Mouse (Mus musculus) heart, embryonic 12.5 days (tissue): Measurements from ENCODE around the gene Bcam. TPM values are rescaled to one million over a fixed set of nuclear protein-coding genes. Genes with fewer than 3 reads are reported as not detected.
"Not testable (repeated sequence)": the region's sequence is repeated elsewhere in the genome, so short reads cannot be mapped to it uniquely, and the experiment has no call there.

ENCODE experiments used
- ATAC-seq: fragments of 200-750 bp; cut with Nextera tagmentation; 2 replicates; pipeline ENCODE4 v1.8.0; 2017; ENCODE audit warnings: moderate TSS enrichment, moderate library complexity; ENCODE audit not compliant: insufficient number of reproducible peaks, low FRiP score
- H3K27ac ChIP-seq: fragments of 300-500 bp; sonication (generic); 2 replicates; pipeline ENCODE4 v1.5.1; 2016; ENCODE audit warnings: mild to moderate bottlenecking, moderate library complexity; ENCODE audit not compliant: poor library complexity, severe bottlenecking
- H3K27me3 ChIP-seq: fragments of 300-500 bp; sonication (generic); replicated peaks from 2 replicates; pipeline ENCODE4 v1.6.1; 2016; ENCODE audit warnings: mild to moderate bottlenecking, moderate library complexity
- H3K36me3 ChIP-seq: fragments of 300-500 bp; sonication (generic); 2 replicates; pipeline ENCODE4 v1.6.1; 2016; ENCODE audit warnings: mild to moderate bottlenecking, moderate library complexity
- H3K4me1 ChIP-seq: fragments of 300-500 bp; sonication (generic); replicated peaks from 2 replicates; pipeline ENCODE4 v1.6.1; 2016; ENCODE audit warnings: mild to moderate bottlenecking
- H3K4me2 ChIP-seq: fragments of 300-500 bp; sonication (generic); 2 replicates; pipeline ENCODE4 v1.6.1; 2016; ENCODE audit warnings: mild to moderate bottlenecking, moderate library complexity
- H3K4me3 ChIP-seq: fragments of 300-500 bp; sonication (generic); 2 replicates; pipeline ENCODE4 v1.5.1; 2016; ENCODE audit warnings: mild to moderate bottlenecking
- H3K9ac ChIP-seq: fragments of 300-500 bp; sonication (generic); 2 replicates; pipeline ENCODE4 v1.6.1; 2016; ENCODE audit warnings: mild to moderate bottlenecking, moderate library complexity
- H3K9me3 ChIP-seq: fragments of 300-500 bp; sonication (generic); replicated peaks from 2 replicates; pipeline ENCODE4 v1.6.1; 2016; ENCODE audit warnings: mild to moderate bottlenecking, moderate library complexity
- WGBS: fragments of 180-500 bp; shearing (Covaris S2); methylation state at CpG from one replicate; pipeline ENCODE4 v1.1.7; 2016; 5-methylcytosine and 5-hydroxymethylcytosine counted together
- polyA plus RNA-seq: library from polyadenylated mRNA; unstranded; fragments of >200 nt; fragmentation: Nextera tagmentation; extraction: Ambion mirVana; gene quantifications from 2 replicates; pipeline ENCODE4 v1.2.1, GENCODE M21; 2016

Bcam gene
- polyA plus RNA-seq, 1 experiment from 2014 or later = 232 TPM

GRCm38 (mm10) chr7:19806356-19806969 is 35.6 kb upstream of the Bcam start:
- no peaks in the 10 kb centered on the region for H3K36me3 ChIP-seq
- H3K4me3 ChIP-seq = no peak overlapping the region
- ATAC-seq = no peak
- H3K4me1 ChIP-seq = peaks cover 19% of the 10 kb centered on the region
- H3K9ac ChIP-seq = no peak overlapping the region
- no peak overlapping the region for H3K27ac ChIP-seq
- 76% methylated on average over 8 of the region's 8 CpGs for WGBS
- H3K4me2 ChIP-seq = no peak overlapping the region
- H3K9me3 ChIP-seq = peaks cover 4% of the 10 kb centered on the region; the same call in 1 of the 2 replicates
- peaks cover 41% of the 10 kb centered on the region for H3K27me3 ChIP-seq

DNA sequence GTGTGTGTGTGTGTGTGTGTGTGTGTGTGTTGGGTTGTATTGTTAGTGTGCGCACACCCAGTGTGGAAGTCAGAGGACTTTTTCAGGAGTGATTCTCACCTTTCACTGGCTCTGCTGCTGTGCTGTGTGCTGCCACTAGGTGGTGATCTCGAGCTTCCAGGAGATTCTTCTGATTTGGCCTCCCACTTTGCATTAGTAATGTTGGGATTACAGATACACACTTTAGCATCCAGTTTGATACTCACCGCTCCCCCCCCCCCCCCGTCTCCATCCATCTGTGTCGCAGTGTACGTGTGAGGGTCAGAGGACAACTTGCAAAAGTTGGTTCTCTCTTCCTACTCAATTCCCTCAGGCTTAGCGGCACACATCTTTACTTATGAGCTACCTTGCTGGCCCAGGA is 32.2 kb upstream of the Bcam start:
- ATAC-seq = no peak

GRCm38 (mm10) chr7:19800764-19801163 is 29.9 kb upstream of the Bcam start:
- H3K27me3 ChIP-seq = peaks cover 27% of the 10 kb centered on the region
- H3K27ac ChIP-seq = no peak overlapping the region
- no peak overlapping the region for H3K9ac ChIP-seq
- H3K4me1 ChIP-seq = peaks cover 8% of the 10 kb centered on the region
- H3K4me3 ChIP-seq = no peak overlapping the region
- peaks cover 4% of the 10 kb centered on the region; the same call in 1 of the 2 replicates for H3K9me3 ChIP-seq
- H3K36me3 ChIP-seq = no peaks in the 10 kb centered on the region
- H3K4me2 ChIP-seq = no peak overlapping the region
- 30% methylated on average over 2 of the region's 2 CpGs for WGBS
- no peak for ATAC-seq

More for the DNA sequence above, 32.2 kb upstream of the Bcam start:
- peaks cover 10% of the 10 kb centered on the region for H3K27me3 ChIP-seq
- no peak overlapping the region for H3K27ac ChIP-seq
- H3K4me2 ChIP-seq = no peak overlapping the region
- H3K9me3 ChIP-seq = peaks cover 4% of the 10 kb centered on the region; the same call in 1 of the 2 replicates
- no peak overlapping the region for H3K9ac ChIP-seq
- no peaks in the 10 kb centered on the region for H3K36me3 ChIP-seq
- no peaks in the 10 kb centered on the region for H3K4me1 ChIP-seq
- no peak overlapping the region for H3K4me3 ChIP-seq
- WGBS = 20% methylated on average over 7 of the region's 7 CpGs

DNA sequence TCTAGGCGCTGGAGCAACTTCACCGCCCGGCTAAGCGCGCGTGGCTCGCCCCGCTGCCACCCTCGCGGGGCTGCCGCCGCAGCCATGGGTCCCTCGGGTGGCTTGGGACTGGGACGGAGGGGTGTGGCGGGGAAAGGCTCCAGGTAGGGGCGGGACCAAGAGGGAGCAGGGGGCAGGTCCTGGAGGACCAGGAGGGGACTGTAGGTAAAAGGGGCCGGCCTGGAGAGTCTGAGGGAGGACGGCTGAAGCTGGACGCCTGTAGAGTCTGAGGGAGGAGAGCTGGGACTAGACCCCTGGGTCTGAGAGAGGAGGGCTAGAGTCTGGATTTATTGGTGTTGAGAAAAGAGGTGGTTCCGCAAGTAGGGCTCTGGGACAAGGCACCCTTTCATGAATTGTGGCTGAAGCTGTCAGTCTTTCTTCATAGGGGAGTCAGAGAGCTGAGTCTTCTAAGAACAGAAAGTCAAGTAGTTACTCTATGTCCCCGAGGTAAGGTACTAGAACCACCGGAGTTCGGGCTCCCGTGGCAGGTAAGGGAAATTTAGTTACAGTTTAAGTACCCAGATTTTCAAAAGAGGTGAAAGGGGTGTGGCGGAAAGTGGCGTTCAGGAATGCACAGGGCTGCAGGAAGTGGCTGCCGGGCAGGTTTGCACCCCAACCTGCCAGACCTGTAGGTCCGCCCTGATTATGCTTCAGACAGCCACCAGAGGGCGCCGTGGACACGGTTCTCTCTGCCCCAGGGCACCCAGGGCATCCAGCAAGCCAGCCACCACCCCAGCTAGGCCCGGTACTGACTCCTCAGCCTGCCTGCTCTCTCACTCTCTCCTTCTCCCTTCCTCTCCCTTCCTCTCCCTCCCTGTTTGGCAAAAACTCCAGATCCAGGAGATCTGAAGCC is 26.1 kb upstream of the Bcam start, which contains the start of gene Cblc:
Cblc (minus strand) TSS at position 113 of the 892 bp plus-strand sequence.
- no peak for ATAC-seq
- H3K27me3 ChIP-seq = peaks cover 34% of the 10 kb centered on the region
- peak within 1 kb of the TSS; percentile 14 for H3K4me3 ChIP-seq
- H3K4me2 ChIP-seq = peak within 1 kb of the TSS; percentile 45
- 2% methylated on average over 32 of the region's 32 CpGs for WGBS
- peak within 1 kb of the TSS; percentile 25; the same call in 1 of the 2 replicates for H3K9ac ChIP-seq
- H3K9me3 ChIP-seq = no peaks in the 10 kb centered on the region
- no peaks in the 10 kb centered on the region for H3K36me3 ChIP-seq
- peaks cover 8% of the 10 kb centered on the region for H3K4me1 ChIP-seq
- H3K27ac ChIP-seq = no peak within 1 kb of the TSS

DNA sequence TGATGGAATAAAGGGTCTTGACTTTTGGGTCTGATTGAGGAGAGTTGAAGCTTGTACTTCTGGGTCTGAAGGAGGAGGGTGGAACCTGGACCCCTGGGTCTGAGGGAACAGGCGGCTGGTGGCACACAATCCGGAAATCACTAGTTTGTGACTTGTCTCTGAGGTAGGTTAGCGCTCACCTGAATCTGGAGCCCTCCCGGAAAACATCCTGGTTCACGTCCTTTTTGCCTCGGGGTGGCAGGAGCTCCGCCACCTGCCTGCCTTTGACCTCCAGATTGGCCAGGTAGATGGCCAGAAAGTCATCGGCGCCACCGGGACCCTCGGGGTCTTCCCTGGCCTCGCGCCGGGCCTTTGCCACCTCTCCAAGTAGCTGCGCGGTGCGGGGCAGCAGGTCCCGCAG is 25.4 kb upstream of the Bcam start:
- Histone ChIP-seq H3K4me1 (peaks cover 8% of the 10 kb centered on the region), H3K9ac (0 out of 2 replicates have a peak overlapping the region, but pooled peaks have one; percentile 25)

DNA sequence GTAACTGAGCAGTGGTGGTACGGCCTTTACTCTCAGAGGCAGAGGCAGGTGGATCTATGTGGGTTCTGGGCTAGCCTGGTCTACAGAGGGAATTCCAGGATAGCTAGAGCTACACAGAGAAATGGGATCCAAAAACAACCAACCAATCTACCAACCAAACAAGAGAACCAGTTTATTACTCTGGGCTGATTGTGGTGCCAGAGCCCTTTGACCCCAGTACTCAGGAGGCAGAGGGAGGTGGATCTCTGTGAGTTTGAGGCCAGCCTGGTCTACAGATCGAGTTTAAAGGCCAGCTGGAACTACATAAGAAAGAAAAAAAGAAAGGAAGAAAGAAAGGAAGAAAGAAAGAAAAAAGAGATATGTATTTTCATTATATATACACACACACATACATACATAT is 24.4 kb upstream of the Bcam start:
- Histone ChIP-seq H3K4me1 (peaks cover 8% of the 10 kb centered on the region), H3K27ac (no peak overlapping the region), H3K9ac (no peak overlapping the region), H3K4me2 (no peak overlapping the region), H3K36me3 (no peaks in the 10 kb centered on the region), H3K4me3 (no peak overlapping the region), H3K9me3 (no peaks in the 10 kb centered on the region), H3K27me3 (peaks cover 39% of the 10 kb centered on the region)
- WGBS = 66% methylated on average over 2 of the region's 2 CpGs
- no peak for ATAC-seq

More for the DNA sequence above, 25.4 kb upstream of the Bcam start:
- Histone ChIP-seq H3K27ac (no peak overlapping the region), H3K27me3 (peaks cover 34% of the 10 kb centered on the region), H3K36me3 (no peaks in the 10 kb centered on the region), H3K9me3 (no peaks in the 10 kb centered on the region), H3K4me2 (peak overlapping the region; percentile 45), H3K4me3 (peak overlapping the region; percentile 14)
- 8% methylated on average over 18 of the region's 18 CpGs for WGBS
- no peak for ATAC-seq

- Histone ChIP-seq H3K27ac (no peak overlapping the region), H3K9ac (no peak overlapping the region), H3K27me3 (peaks cover 35% of the 10 kb centered on the region), H3K36me3 (no peaks in the 10 kb centered on the region), H3K4me2 (no peak overlapping the region), H3K4me3 (no peak overlapping the region), H3K4me1 (peaks cover 11% of the 10 kb centered on the region), H3K9me3 (no peaks in the 10 kb centered on the region)
- WGBS = 77% methylated on average over 19 of the region's 19 CpGs
- ATAC-seq = no peak
These were observed 22.1 kb upstream of the Bcam start for GRCm38 (mm10) chr7:19792701-19793630.

DNA sequence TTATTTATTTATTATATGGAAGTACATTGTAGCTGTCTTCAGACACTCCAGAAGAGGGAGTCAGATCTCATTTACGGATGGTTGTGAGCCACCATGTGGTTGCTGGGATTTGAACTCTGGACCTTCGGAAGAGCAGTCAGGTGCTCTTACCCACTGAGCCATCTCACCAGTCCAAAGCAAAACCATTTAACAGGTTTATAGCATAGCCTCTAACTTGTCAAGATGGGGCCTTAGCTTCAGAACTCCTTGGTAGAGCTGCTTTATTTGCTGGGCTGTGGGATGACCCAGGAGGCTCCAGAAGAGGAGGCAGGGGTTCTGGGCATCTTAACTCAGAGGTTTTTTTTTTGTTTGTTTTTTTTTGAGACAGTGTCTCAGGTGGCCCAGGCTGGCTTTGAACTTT is 20.7 kb upstream of the Bcam start:
- peaks cover 22% of the 10 kb centered on the region for H3K27me3 ChIP-seq
- H3K4me3 ChIP-seq, ATAC-seq, H3K27ac ChIP-seq, H3K9me3 ChIP-seq, H3K4me1 ChIP-seq, H3K4me2 ChIP-seq, H3K9ac ChIP-seq, H3K36me3 ChIP-seq: not testable (repeated sequence)
- 81% methylated on average over 2 of the region's 2 CpGs for WGBS

DNA sequence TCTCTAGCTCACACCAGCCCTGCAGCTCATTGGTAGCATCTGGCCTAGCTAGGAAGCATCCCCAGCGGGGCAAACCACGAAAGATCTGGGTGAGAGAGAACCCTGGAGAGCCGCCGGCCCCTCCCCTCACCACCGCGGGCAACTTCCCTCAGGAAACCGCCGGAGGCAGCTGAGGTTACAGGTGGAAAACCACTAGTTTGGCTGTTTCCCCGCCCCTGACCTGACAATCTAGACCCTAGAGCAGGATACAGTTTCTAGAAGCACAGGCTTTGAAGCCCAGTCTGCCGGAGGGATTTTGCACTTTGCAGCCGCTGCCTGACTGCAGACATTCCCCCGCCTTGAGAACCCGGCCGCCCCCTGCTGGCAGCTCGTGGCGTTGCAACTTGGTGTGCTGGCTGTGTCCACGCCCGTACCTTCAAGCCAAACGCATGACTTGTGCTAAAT is 19.1 kb upstream of the Bcam start:
- Histone ChIP-seq H3K36me3 (no peaks in the 10 kb centered on the region), H3K9ac (peak overlapping the region; percentile 65)

DNA sequence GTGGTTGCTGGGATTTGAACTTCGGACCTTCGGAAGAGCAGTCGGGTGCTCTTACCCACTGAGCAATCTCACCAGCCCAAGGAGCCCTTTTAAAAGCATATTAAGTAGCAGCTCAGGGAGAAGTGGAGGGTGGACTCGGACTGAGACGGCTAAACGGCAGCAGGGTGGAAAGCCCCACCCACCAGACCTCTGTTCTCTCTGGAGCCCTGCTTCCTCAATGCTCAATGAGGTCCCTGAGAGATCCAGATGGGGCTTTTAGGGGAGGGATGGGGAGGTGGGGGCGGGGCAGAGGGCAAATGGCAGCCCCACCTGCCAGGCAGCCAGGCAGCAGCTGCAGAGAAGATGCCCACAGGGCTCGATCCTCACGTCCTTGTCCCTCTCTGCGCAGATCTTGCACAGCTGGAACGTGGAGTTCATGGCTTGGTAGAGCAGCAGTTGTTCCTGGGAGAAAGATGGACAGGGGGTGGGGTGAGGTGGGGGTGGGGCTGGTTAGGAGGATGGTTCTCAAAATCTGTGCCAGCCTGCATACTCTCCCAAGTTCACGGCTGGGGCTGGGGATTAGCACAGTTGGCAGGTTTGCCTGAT is 15.2 kb upstream of the Bcam start:
- 0 out of 2 replicates have a peak, but pooled peaks cover 3% of the 10 kb centered on the region for H3K27me3 ChIP-seq
- H3K4me3 ChIP-seq = no peak overlapping the region
- no peak overlapping the region for H3K4me2 ChIP-seq
- H3K27ac ChIP-seq = no peak overlapping the region
- 48% methylated on average over 12 of the region's 12 CpGs for WGBS
- no peaks in the 10 kb centered on the region for H3K9me3 ChIP-seq
- no peaks in the 10 kb centered on the region for H3K36me3 ChIP-seq
- no peak overlapping the region for H3K9ac ChIP-seq
- ATAC-seq = no peak
- H3K4me1 ChIP-seq = 0 out of 2 replicates have a peak, but pooled peaks cover 3% of the 10 kb centered on the region

More for the DNA sequence above, 19.1 kb upstream of the Bcam start:
- Histone ChIP-seq H3K4me1 (0 out of 2 replicates have a peak, but pooled peaks cover 3% of the 10 kb centered on the region), H3K4me2 (peak overlapping the region; percentile 81), H3K27ac (no peak overlapping the region), H3K27me3 (0 out of 2 replicates have a peak, but pooled peaks cover 8% of the 10 kb centered on the region), H3K9me3 (no peaks in the 10 kb centered on the region), H3K4me3 (peak overlapping the region; percentile 47)
- WGBS = under 1% methylated on average over 19 of the region's 19 CpGs
- peak; percentile 26; the same call in 1 of the 2 replicates for ATAC-seq
